Mouse (Mus musculus) forebrain, embryonic 11.5 days (tissue): ENCODE results near the gene Tpmt. TPM values are rescaled to one million over a fixed set of nuclear protein-coding genes. Genes with fewer than 3 reads are reported as not detected.

Experiments used
- ATAC-seq: fragments of 200-750 bp; cut with Nextera tagmentation; replicated peaks from 2 replicates; pipeline ENCODE4 v1.8.0; 2017; ENCODE audit warnings: moderate TSS enrichment; ENCODE audit not compliant: low FRiP score
- DNase-seq: peaks from one replicate; pipeline ENCODE4 v3.0.0-alpha.2; 2017; ENCODE audit warnings: low spot score
- H3K27ac ChIP-seq: fragments of 300-500 bp; sonication (generic); 2 replicates; pipeline ENCODE4 v1.5.1; 2014; ENCODE audit warnings: low read depth, low read length
- H3K27me3 ChIP-seq: fragments of 300-500 bp; sonication (generic); 2 replicates; pipeline ENCODE4 v1.6.1; 2014; ENCODE audit warnings: mild to moderate bottlenecking, low read length, mixed read lengths; ENCODE audit not compliant: control insufficient read depth, insufficient read depth
- H3K36me3 ChIP-seq: fragments of 300-500 bp; sonication (generic); 2 replicates; pipeline ENCODE4 v1.6.1; 2014; ENCODE audit warnings: mild to moderate bottlenecking, low read length, moderate library complexity, mixed read lengths; ENCODE audit not compliant: control insufficient read depth, insufficient read depth
- H3K4me1 ChIP-seq: fragments of 300-500 bp; sonication (generic); replicated peaks from 2 replicates; pipeline ENCODE4 v1.6.1; 2014; ENCODE audit warnings: low read length, mixed read lengths; ENCODE audit not compliant: control insufficient read depth, insufficient read depth
- H3K4me2 ChIP-seq: fragments of 300-500 bp; sonication (generic); 2 replicates; pipeline ENCODE4 v1.6.1; 2014; ENCODE audit warnings: low read depth, mild to moderate bottlenecking, low read length, moderate library complexity, mixed read lengths; ENCODE audit not compliant: severe bottlenecking
- H3K4me3 ChIP-seq: fragments of 300-500 bp; sonication (generic); 2 replicates; pipeline ENCODE4 v1.5.1; 2014; ENCODE audit warnings: low read depth, low read length
- H3K9ac ChIP-seq: fragments of 300-500 bp; sonication (generic); 2 replicates; pipeline ENCODE4 v1.6.1; 2014; ENCODE audit warnings: low read length
- H3K9me3 ChIP-seq: fragments of 300-500 bp; sonication (generic); 2 replicates; pipeline ENCODE4 v1.6.1; 2016; ENCODE audit warnings: low read length, mixed read lengths; ENCODE audit not compliant: control insufficient read depth
- WGBS: fragments of 180-500 bp; shearing (Covaris S2); extraction: QIAGEN DNeasy Blood & Tissue Kit; methylation state at CpG from one replicate; pipeline ENCODE4 v1.1.7; 2014; 5-methylcytosine and 5-hydroxymethylcytosine counted together
- polyA plus RNA-seq: library from polyadenylated mRNA; unstranded; fragments of >200 nt; fragmentation: Nextera tagmentation; extraction: Ambion mirVana; gene quantifications from 2 replicates; pipeline ENCODE4 v1.2.1, GENCODE M21; 2014

Tpmt gene
- polyA plus RNA-seq, 1 experiment from 2014 or later, result 34.2 TPM

- H3K27ac ChIP-seq, result no peak overlapping the region
- H3K9ac ChIP-seq, result no peak overlapping the region
- H3K9me3 ChIP-seq, result no peaks in the 10 kb centered on the region
- H3K4me2 ChIP-seq, result no peak overlapping the region
- ATAC-seq (no peak), DNase-seq (no peak)
- no peaks in the 10 kb centered on the region; the same call in 1 of the 2 replicates for H3K36me3 ChIP-seq
- H3K4me1 ChIP-seq, result no peaks in the 10 kb centered on the region
- no peaks in the 10 kb centered on the region for H3K27me3 ChIP-seq
- WGBS, result 95% methylated on average over 13 of the region's 13 CpGs
- H3K4me3 ChIP-seq, result no peak overlapping the region
Measured at GRCm38 (mm10) chr13:47071871-47072270, 27.3 kb upstream of the Tpmt start.

- no peak for ATAC-seq
- no peaks in the 10 kb centered on the region; the same call in 1 of the 2 replicates for H3K36me3 ChIP-seq
- WGBS, result 87% methylated on average over 15 of the region's 15 CpGs
Measured at GRCm38 (mm10) chr13:47070329-47071080, 26.0 kb upstream of the Tpmt start.

GRCm38 (mm10) chr13:47067001-47067400, 22.5 kb upstream of the Tpmt start:
- H3K9ac ChIP-seq, result no peak overlapping the region
- no peak overlapping the region for H3K4me2 ChIP-seq
- no peaks in the 10 kb centered on the region for H3K27me3 ChIP-seq
- 90% methylated on average over 6 of the region's 6 CpGs for WGBS
- DNase-seq, result no peak
- no peak overlapping the region for H3K4me3 ChIP-seq
- no peak for ATAC-seq
- H3K36me3 ChIP-seq, result no peaks in the 10 kb centered on the region; the same call in 1 of the 2 replicates
- no peak overlapping the region for H3K27ac ChIP-seq
- no peaks in the 10 kb centered on the region for H3K4me1 ChIP-seq
- H3K9me3 ChIP-seq, result no peaks in the 10 kb centered on the region

More at GRCm38 (mm10) chr13:47070329-47071080, 26.0 kb upstream of the Tpmt start:
- Histone ChIP-seq H3K4me2 (no peak overlapping the region), H3K9ac (no peak overlapping the region), H3K4me1 (no peaks in the 10 kb centered on the region), H3K27me3 (no peaks in the 10 kb centered on the region), H3K27ac (no peak overlapping the region), H3K4me3 (no peak overlapping the region), H3K9me3 (no peaks in the 10 kb centered on the region)
- no peak for DNase-seq

GRCm38 (mm10) chr13:47066516-47066915, 22.0 kb upstream of the Tpmt start:
- Histone ChIP-seq H3K36me3 (no peaks in the 10 kb centered on the region; the same call in 1 of the 2 replicates), H3K9me3 (no peaks in the 10 kb centered on the region), H3K4me2 (no peak overlapping the region), H3K27me3 (no peaks in the 10 kb centered on the region), H3K4me1 (no peaks in the 10 kb centered on the region), H3K27ac (no peak overlapping the region), H3K4me3 (no peak overlapping the region), H3K9ac (no peak overlapping the region)
- ATAC-seq (no peak), DNase-seq (no peak)
- 92% methylated on average over 10 of the region's 10 CpGs for WGBS

GRCm38 (mm10) chr13:47063985-47064760, 19.6 kb upstream of the Tpmt start:
- H3K4me1 ChIP-seq, result no peaks in the 10 kb centered on the region
- H3K9me3 ChIP-seq, result no peaks in the 10 kb centered on the region
- H3K27me3 ChIP-seq, result no peaks in the 10 kb centered on the region
- H3K9ac ChIP-seq, result no peak overlapping the region
- ATAC-seq (no peak), DNase-seq (peak; percentile 45)
- no peak overlapping the region for H3K4me2 ChIP-seq
- WGBS, result 90% methylated on average over 15 of the region's 15 CpGs
- no peak overlapping the region for H3K4me3 ChIP-seq
- no peak overlapping the region for H3K27ac ChIP-seq
- H3K36me3 ChIP-seq, result no peaks in the 10 kb centered on the region; the same call in 1 of the 2 replicates

- Histone ChIP-seq H3K9me3 (no peaks in the 10 kb centered on the region), H3K27me3 (no peaks in the 10 kb centered on the region), H3K4me1 (no peaks in the 10 kb centered on the region), H3K4me3 (no peak overlapping the region), H3K36me3 (no peaks in the 10 kb centered on the region; the same call in 1 of the 2 replicates), H3K27ac (no peak overlapping the region), H3K9ac (no peak overlapping the region), H3K4me2 (no peak overlapping the region)
- WGBS, result 96% methylated on average over 17 of the region's 17 CpGs
- DNase-seq, result peak; percentile 8
- no peak for ATAC-seq
Measured at GRCm38 (mm10) chr13:47062756-47063155, 18.2 kb upstream of the Tpmt start.

- no peaks in the 10 kb centered on the region for H3K27me3 ChIP-seq
- H3K9me3 ChIP-seq, result no peaks in the 10 kb centered on the region
- DNase-seq (no peak), ATAC-seq (no peak)
- H3K9ac ChIP-seq, result no peak overlapping the region
- no peak overlapping the region for H3K4me2 ChIP-seq
- no peak overlapping the region for H3K27ac ChIP-seq
- H3K36me3 ChIP-seq, result no peaks in the 10 kb centered on the region; the same call in 1 of the 2 replicates
- 94% methylated on average over 5 of the region's 5 CpGs for WGBS
- no peak overlapping the region for H3K4me3 ChIP-seq
- 0 out of 2 replicates have a peak, but pooled peaks cover 4% of the 10 kb centered on the region for H3K4me1 ChIP-seq
Measured at GRCm38 (mm10) chr13:47056781-47057180, 12.2 kb upstream of the Tpmt start.

- H3K27ac ChIP-seq, result no peak overlapping the region
- H3K4me2 ChIP-seq, result no peak overlapping the region
- H3K9ac ChIP-seq, result no peak overlapping the region
- DNase-seq, result no peak
- no peaks in the 10 kb centered on the region; the same call in 1 of the 2 replicates for H3K36me3 ChIP-seq
- no peaks in the 10 kb centered on the region for H3K9me3 ChIP-seq
- ATAC-seq, result no peak
- H3K4me3 ChIP-seq, result no peak overlapping the region
- H3K27me3 ChIP-seq, result no peaks in the 10 kb centered on the region
- 0 out of 2 replicates have a peak, but pooled peaks cover 4% of the 10 kb centered on the region for H3K4me1 ChIP-seq
- 92% methylated on average over 11 of the region's 11 CpGs for WGBS
Measured at GRCm38 (mm10) chr13:47056126-47056525, 11.6 kb upstream of the Tpmt start.
